Mouse (Mus musculus): ENCODE measurements at regions not wholly inside any gene's neighbourhood (a gene's known extent, or its start where the extent isn't known, plus 50 kb on each side); places are given as distances from the start of the nearest gene placed in this dataset.

DNA sequence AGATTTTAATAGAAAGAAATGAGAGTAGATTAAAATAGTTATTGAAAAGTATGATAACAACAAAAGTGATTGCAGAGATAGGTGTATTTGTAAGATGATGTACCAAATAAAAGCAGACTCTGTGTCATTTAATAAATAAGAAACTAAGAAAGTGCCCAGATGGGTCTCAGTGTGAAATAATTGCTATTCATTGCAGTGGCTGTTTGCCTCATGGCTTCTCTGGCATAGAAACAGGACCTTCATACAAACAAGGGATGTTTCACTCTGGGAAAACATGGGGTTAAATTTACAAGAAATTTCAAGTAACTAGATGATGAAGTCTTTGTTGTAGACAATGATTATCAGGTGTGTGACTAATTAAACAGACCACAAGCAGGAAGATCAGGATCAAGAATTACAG, 1279.1 kb upstream of the Cited2 start:
- TF ChIP-seq CTCF (IDR thresholded peaks at IDR 0.05; ENCODE audit: extremely low read depth, insufficient read depth, insufficient read length, insufficient replicate concordance) (no peak), POLR2A (IDR thresholded peaks at IDR 0.05; ENCODE audit: low read depth, low read length) (no peak)

Measured in spleen, adult 2 months (tissue).